Mouse (Mus musculus): ENCODE results near the gene Grip1. TPM values are rescaled to one million over a fixed set of nuclear protein-coding genes. Genes with fewer than 3 reads are reported as not detected.
A peak's percentile ranks its signal among the peaks of the same experiment; 100 is the strongest.

Gene Grip1
- polyA plus RNA-seq, 1 experiment from 2014 or later, result 4.8 TPM

DNA sequence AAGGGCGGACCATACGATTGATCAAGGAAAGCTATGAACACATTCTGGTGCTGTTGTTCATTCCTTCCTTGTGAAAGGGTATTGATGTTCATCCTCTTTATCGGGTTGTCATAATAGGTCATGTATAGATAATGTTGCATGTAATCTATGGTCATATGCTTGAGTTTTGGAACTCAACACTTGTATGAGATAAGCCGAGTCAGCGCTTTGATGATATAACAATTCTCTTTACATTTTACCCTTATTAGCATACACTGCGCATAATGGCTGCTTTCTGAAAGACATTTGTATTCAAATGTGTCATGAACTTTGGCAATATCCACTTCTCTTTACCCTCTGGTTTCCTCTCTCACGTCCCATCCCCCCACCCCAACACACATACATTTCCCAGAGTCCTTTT, 111.2 kb downstream of the Grip1 start:
- WGBS, result 95% methylated on average over 7 of the region's 7 CpGs
- Histone ChIP-seq H3K4me2 (replicated peaks) (no peak overlapping the region), H3K27ac (replicated peaks) (no peak overlapping the region), H3K27me3 (no peaks in the 10 kb centered on the region), H3K9ac (no peak overlapping the region), H3K36me3 (no peaks in the 10 kb centered on the region), H3K4me1 (no peaks in the 10 kb centered on the region), H3K4me3 (replicated peaks) (no peak overlapping the region), H3K9me3 (replicated peaks) (no peaks in the 10 kb centered on the region)
- no peak for ATAC-seq (ENCODE audit: insufficient number of reproducible peaks, low FRiP score, low TSS enrichment, low read depth)

DNA sequence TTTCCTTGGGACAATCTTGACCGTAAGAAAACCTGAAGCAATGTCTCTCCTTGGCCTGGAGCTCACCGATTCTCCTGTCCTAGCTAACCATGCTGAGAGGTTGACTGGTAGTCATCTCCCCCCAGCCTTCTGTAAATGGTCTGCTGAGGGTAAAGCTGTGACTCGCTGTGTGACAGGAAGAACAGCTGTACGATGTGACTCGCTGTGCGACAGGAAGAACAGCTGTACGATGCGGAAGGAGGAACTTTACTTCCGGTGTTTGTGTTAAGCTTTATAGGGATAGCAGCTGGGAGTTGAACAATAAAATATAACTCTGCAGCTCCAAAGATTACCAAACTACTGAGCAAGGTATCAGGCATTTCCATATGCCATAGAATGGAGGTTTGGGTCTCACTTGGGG, 119.5 kb downstream of the Grip1 start:
- no peaks in the 10 kb centered on the region for H3K4me1 ChIP-seq
- no peaks in the 10 kb centered on the region for H3K27me3 ChIP-seq
- no peaks in the 10 kb centered on the region for H3K9me3 ChIP-seq (replicated peaks)
- H3K4me2 ChIP-seq (replicated peaks), result no peak overlapping the region
- WGBS, result 87% methylated on average over 9 of the region's 9 CpGs
- H3K9ac ChIP-seq, result no peak overlapping the region
- ATAC-seq (ENCODE audit: insufficient number of reproducible peaks, low FRiP score, low TSS enrichment, low read depth), result no peak
- H3K4me3 ChIP-seq (replicated peaks), result no peak overlapping the region
- H3K36me3 ChIP-seq, result no peaks in the 10 kb centered on the region
- H3K27ac ChIP-seq (replicated peaks), result no peak overlapping the region

GRCm38 (mm10) chr10:119575780-119576179, 122.2 kb downstream of the Grip1 start:
- H3K4me2 ChIP-seq (replicated peaks), result no peak overlapping the region
- H3K27ac ChIP-seq (replicated peaks), result no peak overlapping the region
- no peaks in the 10 kb centered on the region for H3K27me3 ChIP-seq
- H3K4me3 ChIP-seq (replicated peaks), result no peak overlapping the region
- no peaks in the 10 kb centered on the region for H3K9me3 ChIP-seq (replicated peaks)
- no peaks in the 10 kb centered on the region for H3K4me1 ChIP-seq
- 75% methylated on average over 1 of the region's 1 CpGs for WGBS
- H3K36me3 ChIP-seq, result no peaks in the 10 kb centered on the region
- no peak for ATAC-seq (ENCODE audit: insufficient number of reproducible peaks, low FRiP score, low TSS enrichment, low read depth)
- H3K9ac ChIP-seq, result no peak overlapping the region

- Histone ChIP-seq H3K4me2 (replicated peaks) (no peak overlapping the region), H3K36me3 (no peaks in the 10 kb centered on the region)
- no peak for ATAC-seq (ENCODE audit: insufficient number of reproducible peaks, low FRiP score, low TSS enrichment, low read depth)
Measured at GRCm38 (mm10) chr10:119580024-119580423, 126.4 kb downstream of the Grip1 start.

DNA sequence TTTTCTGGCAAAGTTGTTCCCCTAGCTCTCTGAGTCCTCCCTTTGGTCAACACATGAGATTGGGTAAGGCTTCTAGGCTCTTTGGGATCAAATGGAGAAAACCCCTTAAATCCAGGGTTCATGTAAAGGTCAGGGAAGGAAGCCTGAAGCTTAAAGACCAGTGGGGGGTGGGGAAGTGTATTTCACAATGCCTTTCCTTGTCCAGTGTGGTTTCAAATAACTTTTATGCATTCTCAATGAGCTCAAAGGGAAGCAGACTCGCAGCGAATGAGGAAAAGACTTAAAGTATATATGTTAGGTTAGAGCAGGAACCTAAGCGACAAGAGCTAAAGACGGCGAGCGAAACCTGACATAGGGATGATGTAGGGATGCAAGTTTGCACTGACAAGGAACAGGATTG, 131.0 kb downstream of the Grip1 start:
- Histone ChIP-seq H3K4me2 (replicated peaks) (no peak overlapping the region), H3K9me3 (replicated peaks) (no peaks in the 10 kb centered on the region), H3K4me3 (replicated peaks) (no peak overlapping the region), H3K27ac (replicated peaks) (no peak overlapping the region), H3K36me3 (no peaks in the 10 kb centered on the region), H3K27me3 (no peaks in the 10 kb centered on the region), H3K9ac (no peak overlapping the region), H3K4me1 (no peaks in the 10 kb centered on the region)
- ATAC-seq (ENCODE audit: insufficient number of reproducible peaks, low FRiP score, low TSS enrichment, low read depth), result no peak
- WGBS, result 69% methylated on average over 6 of the region's 6 CpGs

More at GRCm38 (mm10) chr10:119580024-119580423, 126.4 kb downstream of the Grip1 start:
- no peaks in the 10 kb centered on the region for H3K27me3 ChIP-seq
- H3K9me3 ChIP-seq (replicated peaks), result no peaks in the 10 kb centered on the region
- H3K4me3 ChIP-seq (replicated peaks), result no peak overlapping the region
- H3K9ac ChIP-seq, result no peak overlapping the region
- H3K4me1 ChIP-seq, result no peaks in the 10 kb centered on the region
- no peak overlapping the region for H3K27ac ChIP-seq (replicated peaks)
- 42% methylated on average over 4 of the region's 4 CpGs for WGBS

DNA sequence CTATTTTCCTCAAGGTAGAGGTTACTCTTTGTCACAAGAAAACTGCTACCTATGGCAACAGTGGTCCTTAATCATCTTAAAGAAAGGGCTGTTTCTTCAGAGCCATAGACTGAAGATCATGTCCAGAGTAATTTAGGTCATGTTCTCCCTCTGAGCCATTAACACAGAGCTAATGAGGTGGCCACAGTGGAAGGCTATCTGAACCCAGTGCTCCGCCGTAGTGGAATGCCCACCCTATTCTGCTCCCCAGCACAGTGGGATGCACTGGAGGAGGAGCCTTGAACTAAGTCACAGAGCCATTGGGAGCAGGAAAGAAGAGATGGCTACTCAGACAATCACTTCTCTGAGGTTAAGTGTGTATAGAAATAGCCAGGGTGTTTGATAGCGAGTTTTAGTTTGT, 133.3 kb downstream of the Grip1 start:
- H3K9me3 ChIP-seq (replicated peaks), result 0 out of 2 replicates have a peak, but pooled peaks cover 2% of the 10 kb centered on the region
- no peaks in the 10 kb centered on the region for H3K4me1 ChIP-seq
- H3K4me2 ChIP-seq (replicated peaks), result no peak overlapping the region
- H3K4me3 ChIP-seq (replicated peaks), result no peak overlapping the region
- WGBS, result 85% methylated on average over 3 of the region's 3 CpGs
- H3K9ac ChIP-seq, result no peak overlapping the region
- H3K36me3 ChIP-seq, result no peaks in the 10 kb centered on the region
- H3K27ac ChIP-seq (replicated peaks), result no peak overlapping the region
- ATAC-seq (ENCODE audit: insufficient number of reproducible peaks, low FRiP score, low TSS enrichment, low read depth), result no peak
- no peaks in the 10 kb centered on the region for H3K27me3 ChIP-seq

- H3K27ac ChIP-seq (replicated peaks), result no peak overlapping the region
- 0 out of 2 replicates have a peak, but pooled peaks have one; percentile 15 for ATAC-seq (ENCODE audit: insufficient number of reproducible peaks, low FRiP score, low TSS enrichment, low read depth)
- H3K9ac ChIP-seq, result no peak overlapping the region
- WGBS, result 50% methylated on average over 5 of the region's 5 CpGs
- H3K27me3 ChIP-seq, result no peaks in the 10 kb centered on the region
- H3K4me1 ChIP-seq, result no peaks in the 10 kb centered on the region
- no peaks in the 10 kb centered on the region for H3K36me3 ChIP-seq
- H3K4me2 ChIP-seq (replicated peaks), result no peak overlapping the region
- H3K4me3 ChIP-seq (replicated peaks), result no peak overlapping the region
- no peaks in the 10 kb centered on the region for H3K9me3 ChIP-seq (replicated peaks)
Measured at GRCm38 (mm10) chr10:119596822-119597221, 143.2 kb downstream of the Grip1 start.

DNA sequence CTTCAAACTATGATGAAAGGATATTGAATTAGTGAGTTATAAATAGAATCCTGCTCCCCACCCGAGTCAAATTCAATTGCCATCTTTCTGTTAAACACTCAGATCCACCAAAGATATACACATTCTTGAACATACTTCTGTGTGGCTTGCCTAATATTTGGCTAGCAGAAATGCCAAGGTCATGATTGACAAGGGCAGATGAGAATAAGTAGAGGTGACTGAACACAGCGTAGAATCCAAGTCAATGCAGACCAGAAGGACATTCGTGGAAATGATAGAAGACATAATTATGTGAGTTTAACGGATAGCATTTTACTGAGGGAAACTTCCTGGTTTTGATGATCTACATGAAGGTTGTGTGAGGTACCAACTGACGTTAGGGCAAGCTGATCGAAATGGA, 153.9 kb downstream of the Grip1 start:
- no peak overlapping the region for H3K9ac ChIP-seq
- 81% methylated on average over 6 of the region's 6 CpGs for WGBS

GRCm38 (mm10) chr10:119608998-119609397, 155.4 kb downstream of the Grip1 start:
- ATAC-seq (ENCODE audit: insufficient number of reproducible peaks, low FRiP score, low TSS enrichment, low read depth), result no peak
- Histone ChIP-seq H3K4me3 (replicated peaks) (no peak overlapping the region), H3K4me2 (replicated peaks) (no peak overlapping the region), H3K27me3 (no peaks in the 10 kb centered on the region), H3K9ac (no peak overlapping the region), H3K4me1 (no peaks in the 10 kb centered on the region), H3K27ac (replicated peaks) (no peak overlapping the region), H3K9me3 (replicated peaks) (no peaks in the 10 kb centered on the region), H3K36me3 (no peaks in the 10 kb centered on the region)
- WGBS, result 83% methylated on average over 7 of the region's 7 CpGs

More for the DNA sequence above, 153.9 kb downstream of the Grip1 start:
- no peaks in the 10 kb centered on the region for H3K27me3 ChIP-seq
- no peaks in the 10 kb centered on the region for H3K9me3 ChIP-seq (replicated peaks)
- H3K4me1 ChIP-seq, result no peaks in the 10 kb centered on the region
- H3K27ac ChIP-seq (replicated peaks), result no peak overlapping the region
- no peaks in the 10 kb centered on the region for H3K36me3 ChIP-seq
- H3K4me2 ChIP-seq (replicated peaks), result no peak overlapping the region
- no peak for ATAC-seq (ENCODE audit: insufficient number of reproducible peaks, low FRiP score, low TSS enrichment, low read depth)
- no peak overlapping the region for H3K4me3 ChIP-seq (replicated peaks)

- Histone ChIP-seq H3K4me1 (peaks cover 8% of the 10 kb centered on the region), H3K27me3 (no peaks in the 10 kb centered on the region), H3K27ac (replicated peaks) (no peak overlapping the region), H3K9me3 (replicated peaks) (no peaks in the 10 kb centered on the region), H3K4me2 (replicated peaks) (no peak overlapping the region), H3K36me3 (no peaks in the 10 kb centered on the region), H3K9ac (no peak overlapping the region), H3K4me3 (replicated peaks) (no peak overlapping the region)
- no peak for ATAC-seq (ENCODE audit: insufficient number of reproducible peaks, low FRiP score, low TSS enrichment, low read depth)
- WGBS, result 58% methylated on average over 9 of the region's 9 CpGs
Measured at GRCm38 (mm10) chr10:119610279-119610895, 156.8 kb downstream of the Grip1 start.

GRCm38 (mm10) chr10:119612034-119612433, 158.4 kb downstream of the Grip1 start:
- no peaks in the 10 kb centered on the region for H3K36me3 ChIP-seq
- H3K27me3 ChIP-seq, result no peaks in the 10 kb centered on the region
- H3K9me3 ChIP-seq (replicated peaks), result no peaks in the 10 kb centered on the region
- H3K27ac ChIP-seq (replicated peaks), result no peak overlapping the region
- peaks cover 12% of the 10 kb centered on the region for H3K4me1 ChIP-seq
- H3K4me3 ChIP-seq (replicated peaks), result no peak overlapping the region
- no peak for ATAC-seq (ENCODE audit: insufficient number of reproducible peaks, low FRiP score, low TSS enrichment, low read depth)
- no peak overlapping the region for H3K9ac ChIP-seq
- 87% methylated on average over 5 of the region's 5 CpGs for WGBS
- H3K4me2 ChIP-seq (replicated peaks), result no peak overlapping the region

DNA sequence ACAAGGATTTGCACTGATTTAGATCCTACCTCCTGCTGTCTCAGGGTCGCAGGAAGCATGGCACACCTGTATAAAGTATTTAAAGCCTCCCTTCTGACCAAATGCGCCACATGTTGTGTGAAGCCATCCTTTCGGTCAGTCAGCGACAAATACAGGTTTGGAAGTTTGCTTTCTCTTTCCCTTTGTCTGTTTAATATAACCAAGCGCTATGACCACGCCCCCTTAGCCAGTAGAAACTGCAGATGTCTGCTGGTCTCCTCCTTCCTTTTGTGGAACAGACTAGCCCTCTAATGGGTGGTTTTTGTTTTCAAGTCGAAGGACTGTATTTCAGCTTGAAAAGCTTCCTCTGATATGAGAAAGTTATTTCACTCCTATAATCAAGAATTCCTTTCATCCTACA, 161.1 kb downstream of the Grip1 start:
- Histone ChIP-seq H3K36me3 (no peaks in the 10 kb centered on the region), H3K9me3 (replicated peaks) (no peaks in the 10 kb centered on the region), H3K27me3 (no peaks in the 10 kb centered on the region), H3K4me3 (replicated peaks) (no peak overlapping the region), H3K4me1 (peaks cover 12% of the 10 kb centered on the region), H3K27ac (replicated peaks) (peak overlapping the region; percentile 17; the same call in 1 of the 2 replicates), H3K4me2 (replicated peaks) (0 out of 2 replicates have a peak overlapping the region, but pooled peaks have one; percentile 19), H3K9ac (no peak overlapping the region)
- no peak for ATAC-seq (ENCODE audit: insufficient number of reproducible peaks, low FRiP score, low TSS enrichment, low read depth)
- 42% methylated on average over 7 of the region's 7 CpGs for WGBS
